In the genomic region with DNA sequence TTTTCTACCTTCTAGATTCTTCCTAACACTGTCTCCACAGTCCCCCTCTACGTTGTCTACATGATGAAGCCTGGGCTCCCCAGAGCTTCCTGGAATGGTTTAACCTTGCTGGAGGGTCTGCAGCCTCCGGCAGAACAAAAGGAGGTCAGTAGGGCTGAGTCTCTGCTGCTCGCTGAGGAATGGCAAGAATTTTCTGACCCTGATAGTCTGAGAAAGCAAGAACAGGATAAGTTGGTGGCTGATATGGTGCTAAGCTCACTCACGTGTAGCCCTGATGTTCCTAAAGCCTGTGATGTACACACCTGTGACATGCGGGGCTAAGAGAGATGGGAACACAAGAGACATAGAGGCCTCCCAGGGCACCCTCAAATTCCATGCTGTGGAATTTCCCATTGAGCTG, we compare ENCODE assay signal across 14 mouse cellular contexts. TPM values are rescaled to one million over a fixed set of nuclear protein-coding genes. Genes with fewer than 3 reads are reported as not detected.
A peak's percentile ranks its signal among the peaks of the same experiment; 100 is the strongest.
DNase-seq lines count a peak whose midpoint lies in the region; ATAC-seq and TF ChIP-seq lines count a peak whose summit lies in the region.
"Had no signal": no experiment of that assay in that cellular context is flagged by ENCODE, and none has a peak within 500 bp of the region (broad histone marks: within the 10 kb centered on the region; RNA-seq: fewer than 3 reads in every experiment).

No protein-coding gene starts in this region.

- peak; percentile 83 for DNase-seq in heart, embryonic 10.5 days (ENCODE audit: low spot score)
- DNase-seq in heart, postnatal 4 days, result no peak
- DNase-seq in lung, embryonic 14.5 days, result no peak
- no peak for DNase-seq in lung, postnatal 4 days
- peak; percentile 85 for DNase-seq in ZHBTc4 (ENCODE audit: low read depth, low spot score)
- no peak for DNase-seq in urinary bladder, postnatal 36 days (ENCODE audit: low spot score in 2 of 2)
- no peak for DNase-seq in adrenal gland, adult (ENCODE audit: inconsistent age in 2 of 2, low spot score in 1 of 2)
- DNase-seq: adrenal gland, postnatal 10 days; cerebellum, postnatal 36 days; gastrocnemius, postnatal 25 days; liver had no signal

- H3K36me3 ChIP-seq in heart, embryonic 10.5 days, result no peaks in the 10 kb centered on the region
- H3K36me3 ChIP-seq in lung, embryonic 14.5 days (ENCODE audit: insufficient read depth), result no peaks in the 10 kb centered on the region
- H3K36me3 ChIP-seq in limb, embryonic 13.5 days, result no peaks in the 10 kb centered on the region

- 5% methylated on average over 5 of the region's 5 CpGs for WGBS in heart, embryonic 10.5 days
- WGBS in lung, embryonic 14.5 days, result 25% methylated on average over 5 of the region's 5 CpGs
- WGBS in limb, embryonic 13.5 days, result 36% methylated on average over 5 of the region's 5 CpGs

- H3K4me2 ChIP-seq in lung, embryonic 14.5 days, result no peak overlapping the region
- H3K4me2 ChIP-seq in limb, embryonic 13.5 days (replicated peaks), result no peak overlapping the region

- H3K9ac ChIP-seq in lung, embryonic 14.5 days, result no peak overlapping the region
- H3K9ac ChIP-seq in limb, embryonic 13.5 days, result no peak overlapping the region

- peaks cover 37% of the 10 kb centered on the region for H3K4me1 ChIP-seq in heart, embryonic 10.5 days
- H3K4me1 ChIP-seq in lung, embryonic 14.5 days (ENCODE audit: insufficient read depth), result no peaks in the 10 kb centered on the region
- H3K4me1 ChIP-seq in limb, embryonic 13.5 days, result peaks cover 13% of the 10 kb centered on the region; the same call in 1 of the 2 replicates

- H3K27ac ChIP-seq in heart, embryonic 10.5 days, result peak overlapping the region; percentile 80
- peak overlapping the region; percentile 73; the same call in 1 of the 2 replicates for H3K27ac ChIP-seq in lung, embryonic 14.5 days (ENCODE audit: low read depth)
- peak overlapping the region; percentile 39; the same call in 1 of the 2 replicates for H3K27ac ChIP-seq in limb, embryonic 13.5 days
- H3K27ac ChIP-seq: kidney, postnatal 0 days had no signal

- ATAC-seq in lung, embryonic 14.5 days (ENCODE audit: insufficient read depth), result no peak
- no peak for ATAC-seq in limb, embryonic 13.5 days (ENCODE audit: low FRiP score, low read depth)
- ATAC-seq: lung, postnatal 0 days had no signal

- no peaks in the 10 kb centered on the region for H3K9me3 ChIP-seq in heart, embryonic 10.5 days
- H3K9me3 ChIP-seq in lung, embryonic 14.5 days (ENCODE audit: low read depth, low read length), result no peaks in the 10 kb centered on the region
- H3K9me3 ChIP-seq in limb, embryonic 13.5 days, result no peaks in the 10 kb centered on the region

- no peak for TF ChIP-seq CTCF in lung, embryonic 14.5 days (IDR thresholded peaks at IDR 0.05; ENCODE audit: low read depth)

- H3K4me3 ChIP-seq in heart, embryonic 10.5 days, result no peak overlapping the region
- H3K4me3 ChIP-seq in lung, embryonic 14.5 days (ENCODE audit: low read depth, low read length), result no peak overlapping the region
- no peak overlapping the region for H3K4me3 ChIP-seq in limb, embryonic 13.5 days

- H3K27me3 ChIP-seq in heart, embryonic 10.5 days (ENCODE audit: insufficient read depth, poor library complexity, severe bottlenecking), result peaks cover 19% of the 10 kb centered on the region; the same call in 1 of the 2 replicates
- H3K27me3 ChIP-seq in lung, embryonic 14.5 days (ENCODE audit: insufficient read depth, low read length), result no peaks in the 10 kb centered on the region
- no peaks in the 10 kb centered on the region for H3K27me3 ChIP-seq in limb, embryonic 13.5 days

RNA-seq across cellular contexts. Expression of a gene that starts 7.0 kb away (rescaled TPM):
- polyA plus RNA-seq in heart, embryonic 10.5 days (2016; fragmentation: Nextera tagmentation; extraction: Ambion mirVana), result 0.59 and 0.67 TPM in 2 replicates
- under 1 TPM in 1 of 2 experiments, not detected in 1; 0.14 TPM for total RNA-seq in heart, postnatal 4 days (2021)
- polyA plus RNA-seq in lung, embryonic 14.5 days (2014; fragmentation: Nextera tagmentation; extraction: Ambion mirVana), result 1.6 and 2.0 TPM in 2 replicates
- polyA plus RNA-seq in limb, embryonic 13.5 days (2015; fragmentation: Nextera tagmentation; extraction: Ambion mirVana), result 1.4 and 1.9 TPM in 2 replicates
- total RNA-seq: gastrocnemius, postnatal 25 days had no signal

RNA-seq across cellular contexts. Expression of a gene that starts 54.5 kb away (rescaled TPM):
- polyA plus RNA-seq in heart, embryonic 10.5 days (2016; fragmentation: Nextera tagmentation; extraction: Ambion mirVana), result 2.1 and 5.5 TPM in 2 replicates
- total RNA-seq in heart, postnatal 4 days (2021), result 1 to 10 TPM; 1.1 to 1.4 TPM
- 2.2 and 2.5 TPM in 2 replicates for polyA plus RNA-seq in lung, embryonic 14.5 days (2014; fragmentation: Nextera tagmentation; extraction: Ambion mirVana)
- 10.3 and 11.3 TPM in 2 replicates for polyA plus RNA-seq in limb, embryonic 13.5 days (2015; fragmentation: Nextera tagmentation; extraction: Ambion mirVana)

Comparison
In these comparisons a context has a peak if more than half of its experiments do, and no peak if none do; other contexts are left out.
1. DNase-seq: peak in heart, embryonic 10.5 days (single experiment) and ZHBTc4 (single experiment); none in heart, postnatal 4 days (single experiment), lung, embryonic 14.5 days (single experiment), lung, postnatal 4 days (0 of 2), urinary bladder, postnatal 36 days (0 of 2) and adrenal gland, adult (0 of 2).
2. Peak in every context shown above with its lines, with median percentiles within 50 percentile points of each other: H3K27ac ChIP-seq.